Mouse (Mus musculus): ENCODE data around the gene Ostc.
A peak's percentile ranks its signal among the peaks of the same experiment; 100 is the strongest.

Gene Ostc

DNA sequence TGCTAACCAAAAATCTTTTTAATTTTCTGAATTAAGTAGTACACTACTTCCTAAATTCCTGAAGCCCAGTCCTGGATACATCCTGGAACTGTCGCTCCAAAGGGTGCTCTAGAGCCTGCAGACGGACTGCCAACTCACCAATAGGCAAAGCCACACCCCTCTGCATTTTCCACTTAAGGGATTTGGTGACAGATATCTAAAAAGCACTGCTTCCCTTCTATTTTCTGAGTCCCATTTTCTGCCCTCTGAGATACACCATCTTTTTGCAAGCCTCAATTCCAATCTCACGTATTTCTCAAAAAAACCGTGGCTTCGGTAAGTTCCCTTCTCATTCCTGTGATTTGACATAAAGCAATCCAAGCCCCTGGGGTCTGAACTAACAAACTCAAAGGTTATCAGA lies 715 bp downstream of the Ostc start:
- no peak for DNase-seq

DNA sequence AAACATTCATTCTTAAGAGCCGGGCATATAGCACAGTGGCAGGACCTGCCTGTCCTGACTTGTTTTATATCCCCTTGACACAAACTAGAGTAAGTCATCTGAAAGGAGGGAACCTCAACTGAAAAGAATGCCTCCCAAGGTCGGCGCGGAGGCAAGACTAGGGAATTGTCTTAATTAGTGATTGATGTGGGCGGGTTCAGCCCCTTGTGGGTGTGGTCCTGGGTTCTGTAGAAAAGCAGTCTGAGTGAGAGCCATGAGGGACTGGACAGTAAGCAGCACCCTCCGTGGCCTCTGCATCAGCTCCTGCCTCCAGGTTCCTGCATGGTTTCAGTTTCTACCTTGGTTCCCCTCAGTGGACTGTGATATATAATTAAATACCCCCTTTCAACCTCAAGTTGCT lies 7.0 kb downstream of the Ostc start:
- no peak for DNase-seq

DNA sequence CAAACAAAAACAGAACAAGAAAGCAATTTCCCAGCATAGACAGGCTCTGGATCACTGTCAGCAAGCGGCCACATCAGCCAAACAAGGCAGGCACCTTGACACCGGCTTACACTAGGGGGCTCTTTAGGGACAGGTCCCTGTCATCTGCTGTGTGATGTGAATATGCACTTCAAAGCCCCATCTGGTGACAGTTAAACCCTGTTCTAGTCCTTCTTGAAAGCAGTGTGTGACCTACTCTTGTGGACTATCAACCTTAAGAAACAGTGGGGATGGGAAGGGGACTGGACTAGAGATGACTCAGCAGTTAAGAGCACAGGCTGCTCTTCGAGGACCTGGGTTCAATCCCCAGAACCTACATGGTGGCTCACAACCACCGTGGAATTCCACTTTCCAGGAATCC lies 11.6 kb downstream of the Ostc start:
- DNase-seq: no peak

DNA sequence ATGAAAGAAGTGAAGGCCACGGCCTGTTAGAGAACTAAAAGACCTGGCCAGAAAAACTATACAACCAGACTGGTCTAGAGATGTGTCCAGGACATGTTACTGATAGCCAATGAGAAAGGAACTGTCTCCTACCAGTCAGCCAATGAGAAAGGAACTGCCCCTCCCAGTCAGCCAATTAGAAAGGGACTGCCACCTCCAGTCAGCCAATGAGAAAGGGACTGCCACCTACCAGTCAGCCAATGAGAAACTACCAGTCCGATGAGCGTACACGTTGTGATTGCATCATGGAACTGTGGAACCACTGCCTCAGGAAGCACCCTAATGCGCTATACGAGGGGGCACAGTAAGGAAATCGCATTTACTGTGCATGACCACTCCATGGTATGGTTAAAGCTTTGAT lies 14.5 kb downstream of the Ostc start:
- no peak for DNase-seq

DNA sequence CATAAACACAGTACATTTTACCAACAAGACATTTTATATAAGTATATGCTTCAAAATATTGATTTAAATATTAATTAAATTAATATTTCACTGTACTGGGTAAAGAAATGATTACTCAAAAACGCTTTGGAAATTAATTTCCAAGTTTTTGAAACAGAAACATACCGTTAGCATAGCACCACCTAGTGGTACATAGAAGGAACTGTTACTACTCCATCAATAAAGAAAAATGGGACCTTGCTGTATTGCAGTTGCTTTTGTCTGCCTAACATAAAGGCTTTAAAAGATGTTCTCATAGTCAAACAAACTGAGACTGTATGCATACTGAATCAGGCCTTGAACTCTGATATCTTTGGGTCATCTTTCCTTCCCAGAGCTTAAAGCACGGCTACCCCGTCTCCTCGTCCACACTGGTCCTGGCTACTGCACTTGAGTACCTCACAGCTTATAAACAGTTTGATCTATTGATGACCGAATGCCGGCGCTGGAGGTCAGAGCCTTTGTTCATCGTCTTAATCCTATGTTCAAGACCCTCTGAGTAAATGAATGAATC lies 15.1 kb downstream of the Ostc start:
- no peak for DNase-seq

DNA sequence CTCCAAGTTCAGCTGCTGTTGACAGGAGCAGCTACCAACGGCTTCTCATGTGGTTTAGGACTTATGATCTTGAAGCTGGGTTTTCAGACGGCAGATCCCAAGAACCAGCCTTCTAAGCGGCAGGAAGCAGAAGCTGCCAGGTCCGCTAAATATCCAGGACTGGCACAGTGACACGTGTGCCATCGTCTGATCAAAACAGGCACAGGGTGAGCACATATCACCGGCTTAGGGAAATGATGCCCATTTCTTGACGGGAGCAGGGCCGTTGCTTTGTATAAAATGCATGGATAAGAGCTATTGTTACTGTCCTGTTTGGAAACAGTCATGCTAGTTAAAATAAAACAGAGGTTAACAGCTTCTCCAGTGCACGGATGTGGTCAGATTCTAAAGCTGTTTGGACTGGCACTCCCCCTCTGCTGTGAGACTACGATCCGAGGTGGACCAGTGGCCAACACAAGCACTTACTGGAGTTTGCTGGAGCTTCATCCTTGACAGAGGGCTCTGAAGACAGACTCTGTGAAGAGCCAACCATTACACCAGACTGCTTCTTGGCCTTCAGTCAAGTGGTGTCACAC lies 17.6 kb downstream of the Ostc start:
- DNase-seq: no peak

DNA sequence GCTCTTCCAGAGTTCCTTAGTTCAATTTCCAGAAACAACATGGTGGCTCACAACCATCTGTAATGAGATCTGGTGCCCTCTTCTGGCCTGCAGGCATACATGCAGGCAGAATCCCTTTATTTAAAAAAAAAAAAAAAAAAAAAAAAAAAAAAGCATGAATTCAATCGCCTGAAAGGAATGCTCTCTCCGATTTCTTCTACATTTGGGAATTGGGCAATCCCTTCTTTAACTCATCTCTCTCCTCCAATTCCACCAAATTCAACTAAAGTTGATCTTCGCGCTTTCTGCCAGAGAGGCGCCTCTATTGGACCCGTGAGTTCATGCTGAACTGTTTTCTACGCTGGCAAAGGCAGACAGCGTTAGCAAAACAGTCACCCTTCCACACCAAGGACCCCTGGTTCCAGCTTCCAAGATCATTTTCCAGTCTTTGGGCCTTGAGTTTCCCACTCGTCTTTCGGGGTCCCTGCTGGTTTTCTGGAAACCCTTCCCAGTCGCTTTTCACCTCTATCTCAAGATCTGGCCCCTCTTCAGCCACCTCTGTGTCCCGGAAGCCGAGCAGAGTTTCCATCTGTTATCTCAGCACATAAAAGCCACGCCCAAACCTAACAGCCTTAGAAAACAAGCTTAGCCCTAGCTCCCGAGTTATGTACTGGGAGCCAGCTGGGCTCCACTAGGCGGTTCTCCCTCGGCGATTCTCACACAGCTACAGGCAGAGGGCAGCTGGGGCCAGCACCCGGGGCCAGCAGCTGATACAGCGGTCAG lies 18.2 kb downstream of the Ostc start:
- DNase-seq: no peak

DNA sequence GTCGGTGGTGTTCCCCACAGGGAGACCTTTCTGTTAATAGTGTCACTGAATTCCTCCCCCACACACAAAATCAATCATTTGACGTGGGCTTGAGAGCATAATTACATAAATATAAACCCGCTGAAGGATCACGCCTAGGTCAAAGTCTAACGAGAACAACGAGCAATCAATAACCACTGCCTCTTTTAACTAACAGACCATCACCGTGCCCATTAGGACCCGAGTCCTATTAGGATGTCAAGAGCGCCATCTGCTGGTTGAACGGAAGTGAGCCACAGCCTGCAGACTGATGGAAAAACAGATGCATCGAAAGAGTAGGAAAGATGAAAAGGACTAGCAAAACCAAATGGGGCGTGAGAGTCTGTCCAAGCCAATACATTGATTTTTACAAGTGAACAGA lies 19.6 kb downstream of the Ostc start:
- peak; percentile 41 for DNase-seq

DNA sequence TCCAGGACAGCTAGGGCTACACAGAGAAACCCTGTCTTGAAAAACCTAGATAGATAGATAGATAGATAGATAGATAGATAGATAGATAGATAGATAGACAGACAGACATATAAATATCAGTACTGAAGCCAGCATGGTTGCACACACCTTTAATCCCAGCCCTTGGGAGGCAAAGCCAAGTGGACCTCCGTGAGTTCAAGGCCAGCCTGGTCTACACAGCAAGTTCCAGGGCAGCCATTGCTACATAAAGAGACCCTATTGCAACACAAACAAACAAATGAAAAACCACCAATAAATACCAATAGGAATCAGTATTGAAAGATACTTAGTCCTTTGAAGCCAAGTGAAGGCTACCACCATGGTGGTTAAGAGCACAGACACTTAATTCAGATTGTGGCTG lies 22.2 kb downstream of the Ostc start:
- DNase-seq: no peak

DNA sequence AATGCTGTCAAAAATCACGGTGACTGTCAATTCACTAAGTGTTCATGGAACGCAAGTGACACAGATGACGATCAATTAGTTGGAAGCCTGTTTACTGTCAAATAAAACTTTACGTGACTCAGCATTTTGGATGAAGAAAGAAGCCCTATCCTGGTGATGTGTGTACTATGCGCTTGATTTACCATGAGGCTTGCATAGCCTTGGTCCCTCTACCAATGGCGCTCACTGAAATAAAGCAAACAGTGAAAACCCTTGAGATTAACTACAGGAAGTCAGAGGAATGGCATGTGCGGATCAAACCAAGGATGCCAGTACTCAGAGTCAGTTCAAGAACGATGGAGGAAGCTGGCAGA lies 24.3 kb downstream of the Ostc start:
- no peak for DNase-seq

DNA sequence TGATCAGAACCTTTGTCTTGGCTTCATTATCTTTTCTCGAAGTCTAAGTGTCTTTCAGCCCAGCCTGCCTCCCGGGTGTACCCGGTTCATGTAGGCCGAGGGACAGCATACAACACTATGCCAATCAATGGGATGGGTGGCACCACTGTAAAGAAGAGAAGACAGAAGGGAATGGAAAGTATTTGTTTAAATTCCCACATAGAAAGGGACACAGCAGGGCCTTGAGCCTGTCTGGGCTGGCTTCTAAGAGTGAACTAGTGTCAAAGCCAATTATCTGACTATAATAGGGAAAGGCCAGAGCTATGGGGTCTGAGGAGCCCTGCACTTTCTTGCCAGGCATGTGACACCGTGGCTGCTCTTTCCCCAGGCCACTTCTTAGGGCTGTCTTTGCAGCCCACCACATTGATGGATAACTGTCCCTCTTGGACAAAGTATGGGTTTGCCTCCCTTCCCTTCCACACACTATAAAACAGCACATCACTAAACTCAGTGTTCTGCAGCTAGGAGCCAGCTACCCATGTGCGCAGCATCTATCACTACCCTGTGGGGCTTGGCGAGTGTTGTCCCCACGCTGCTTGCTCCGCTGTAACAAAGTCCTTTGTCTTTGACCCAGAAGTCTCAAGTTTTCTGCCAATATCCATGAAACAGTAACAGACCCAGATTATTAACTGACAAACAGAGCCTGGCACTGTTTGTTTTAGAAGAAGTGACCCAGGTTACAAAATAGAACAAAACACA lies 24.8 kb downstream of the Ostc start:
- no peak for DNase-seq

DNA sequence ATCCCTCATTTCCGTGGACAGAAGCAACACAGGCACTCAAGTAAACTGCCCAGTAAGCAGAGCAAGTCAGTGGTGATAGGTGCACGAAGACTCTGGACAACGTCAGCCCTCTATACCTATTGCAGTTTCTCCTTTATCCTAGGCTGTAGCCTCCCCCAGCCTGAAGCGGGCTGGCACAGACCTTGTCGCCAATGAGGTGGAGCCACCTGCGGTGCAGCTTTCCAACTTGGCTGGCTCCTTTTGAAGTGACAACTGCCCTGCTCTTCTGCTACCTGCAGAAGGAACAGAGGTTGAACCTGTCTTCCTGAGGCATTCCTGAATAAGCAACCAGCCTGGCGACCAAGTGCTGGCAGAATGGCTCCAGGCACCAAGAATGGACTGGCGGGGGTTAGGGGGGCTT lies 25.4 kb downstream of the Ostc start:
- no peak for DNase-seq

DNA sequence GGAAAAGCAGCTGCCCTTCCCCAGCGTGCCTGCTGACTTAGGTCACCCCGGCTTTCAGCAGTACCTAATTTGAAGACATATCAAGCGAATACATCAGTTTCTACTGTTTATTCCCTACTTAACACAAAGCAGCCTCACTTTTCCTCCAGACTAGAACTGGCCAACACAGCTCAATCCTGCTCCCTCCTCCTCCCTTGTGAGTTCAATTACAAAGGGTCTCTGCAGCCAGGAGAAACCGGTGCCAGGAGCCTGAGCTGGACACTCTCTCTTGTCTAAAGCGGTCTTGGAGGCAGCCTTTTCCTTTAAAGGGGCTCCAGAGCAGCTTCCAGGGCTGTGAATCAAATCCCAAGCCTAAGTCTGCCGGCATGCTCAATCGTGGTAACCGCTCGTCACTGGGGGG lies 27.1 kb downstream of the Ostc start:
- no peak for DNase-seq

DNA sequence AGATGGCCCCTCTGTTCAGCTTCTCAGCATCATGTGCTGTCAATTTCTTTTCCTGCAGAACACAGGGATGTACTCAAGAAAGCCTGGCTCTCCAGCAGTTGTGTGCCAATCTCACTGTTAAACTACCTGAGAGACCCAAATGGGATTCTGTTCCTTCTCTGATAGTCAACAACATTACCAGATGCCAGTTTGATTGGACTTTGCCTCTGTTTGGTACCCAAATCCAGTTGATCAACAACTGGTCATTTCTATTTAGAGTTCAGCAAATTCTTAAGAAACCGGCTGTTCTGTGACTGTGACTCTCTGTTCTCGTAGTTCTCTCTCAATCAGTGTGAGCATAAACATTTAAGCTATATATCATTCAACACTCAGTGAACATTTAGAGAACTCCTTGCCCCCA lies 28.0 kb downstream of the Ostc start:
- no peak for DNase-seq

DNA sequence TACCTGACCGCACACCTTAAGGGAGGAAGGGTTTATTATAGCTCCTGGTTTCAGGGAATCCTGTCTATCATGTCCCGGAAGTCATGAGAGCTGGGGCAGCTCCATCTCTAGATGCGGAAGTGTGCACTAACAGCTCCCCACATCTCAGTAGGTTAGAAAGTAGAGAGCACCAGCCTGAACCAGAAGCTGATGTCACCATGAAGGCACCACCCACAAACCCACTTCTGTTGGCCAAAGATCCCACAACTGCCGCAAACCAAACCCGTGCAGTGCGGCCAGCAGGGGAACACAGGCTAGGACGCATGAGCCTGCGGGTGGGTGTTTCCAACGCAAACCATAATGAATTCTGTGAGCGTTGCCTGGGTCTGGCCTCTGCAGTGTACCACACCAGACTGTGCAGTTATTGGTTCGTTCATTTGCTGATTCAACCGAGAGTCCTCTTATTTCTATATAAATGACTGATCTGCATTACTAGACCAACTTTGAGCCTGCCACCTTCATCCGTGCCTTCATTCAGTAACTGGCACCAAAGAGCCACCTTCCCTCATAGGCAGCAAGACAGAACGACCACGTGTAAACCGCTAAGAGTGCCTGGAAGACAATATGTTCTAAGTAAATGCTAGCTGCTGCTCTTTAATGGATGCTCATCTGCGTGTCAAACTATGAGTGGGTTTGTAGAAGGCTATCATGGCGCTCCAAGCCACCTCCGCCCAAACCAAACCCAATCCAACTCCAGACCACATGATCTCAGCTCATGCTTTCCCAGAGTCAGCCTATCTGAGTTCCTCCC lies 31.4 kb downstream of the Ostc start:
- DNase-seq: no peak

DNA sequence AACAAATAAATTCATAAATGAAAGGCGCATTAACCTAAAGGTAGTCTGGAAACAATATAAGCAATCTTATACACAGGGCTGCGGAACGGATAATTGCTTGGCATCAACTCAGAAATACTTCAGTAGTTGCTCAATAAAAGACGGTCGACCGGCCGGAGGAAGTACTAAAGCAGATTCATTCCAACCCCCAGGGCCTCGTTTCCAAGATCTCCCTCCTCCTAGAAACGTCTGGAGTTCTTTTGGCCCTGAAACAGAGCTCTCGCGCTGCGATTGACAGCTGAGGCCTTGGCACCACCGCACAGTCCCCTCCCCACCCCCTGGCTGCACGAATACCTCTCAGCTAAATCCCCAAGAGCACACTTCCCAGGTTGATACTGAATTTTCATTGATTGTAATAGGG lies 38.0 kb downstream of the Ostc start:
- no peak for DNase-seq

DNA sequence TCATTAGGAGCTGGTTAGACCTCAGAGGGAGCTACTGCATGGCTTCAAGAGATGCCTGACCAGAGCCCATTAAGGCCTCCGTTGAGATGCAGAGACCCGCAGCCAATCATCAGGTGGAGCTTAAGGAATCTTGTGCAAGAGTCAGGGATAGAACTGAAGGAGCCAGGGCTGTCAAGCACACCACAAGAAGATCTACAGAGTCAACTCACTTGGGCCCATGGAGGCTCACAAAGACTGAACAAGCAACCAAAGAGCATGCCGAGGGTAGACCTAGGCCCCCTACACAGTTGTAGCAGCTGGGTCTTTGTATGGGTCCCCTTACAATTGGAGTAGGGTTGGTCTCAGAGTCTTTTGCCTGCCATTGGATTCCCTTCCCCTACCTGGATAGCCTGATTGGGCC lies 46.7 kb downstream of the Ostc start:
- DNase-seq: no peak

DNA sequence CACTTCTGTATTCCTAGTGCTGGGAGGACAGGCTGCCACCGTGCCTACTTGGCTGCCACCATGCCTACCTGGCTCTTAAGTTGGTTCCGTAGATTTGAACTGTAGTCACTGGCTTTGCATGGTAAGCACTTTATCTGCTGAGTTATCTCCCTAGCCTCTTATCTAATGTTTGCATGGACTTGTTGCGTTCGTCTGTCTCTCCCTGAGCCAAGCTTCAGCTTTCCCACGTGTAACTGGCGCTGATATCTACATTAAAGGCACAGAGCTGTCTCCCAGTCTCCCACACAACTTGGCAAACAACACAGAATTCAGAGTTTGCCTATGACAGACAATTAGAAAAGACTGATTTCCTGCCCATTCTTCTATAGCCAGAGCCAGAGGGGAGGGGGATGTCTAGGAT lies 48.6 kb downstream of the Ostc start:
- DNase-seq: no peak

DNA sequence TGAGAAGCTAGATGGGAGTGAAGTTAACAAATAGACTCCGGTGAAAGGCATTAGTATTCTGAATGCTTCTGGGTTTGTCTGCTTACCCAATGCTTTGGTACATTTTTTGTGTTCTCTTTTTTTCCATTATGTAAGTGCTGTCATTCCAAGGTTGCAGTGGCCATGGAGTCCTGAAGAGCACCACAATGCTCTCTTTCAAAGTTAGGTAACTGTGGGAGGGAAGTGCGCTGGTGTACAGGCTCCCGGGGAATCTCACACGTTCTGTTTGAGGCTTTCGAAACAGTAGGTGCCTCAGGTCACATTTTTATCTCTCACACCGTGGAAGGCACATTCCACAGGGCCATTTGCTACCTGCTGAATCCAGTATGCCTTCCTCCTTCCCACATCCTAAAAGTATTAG lies 59.7 kb downstream of the Ostc start:
- no peak for DNase-seq

DNA sequence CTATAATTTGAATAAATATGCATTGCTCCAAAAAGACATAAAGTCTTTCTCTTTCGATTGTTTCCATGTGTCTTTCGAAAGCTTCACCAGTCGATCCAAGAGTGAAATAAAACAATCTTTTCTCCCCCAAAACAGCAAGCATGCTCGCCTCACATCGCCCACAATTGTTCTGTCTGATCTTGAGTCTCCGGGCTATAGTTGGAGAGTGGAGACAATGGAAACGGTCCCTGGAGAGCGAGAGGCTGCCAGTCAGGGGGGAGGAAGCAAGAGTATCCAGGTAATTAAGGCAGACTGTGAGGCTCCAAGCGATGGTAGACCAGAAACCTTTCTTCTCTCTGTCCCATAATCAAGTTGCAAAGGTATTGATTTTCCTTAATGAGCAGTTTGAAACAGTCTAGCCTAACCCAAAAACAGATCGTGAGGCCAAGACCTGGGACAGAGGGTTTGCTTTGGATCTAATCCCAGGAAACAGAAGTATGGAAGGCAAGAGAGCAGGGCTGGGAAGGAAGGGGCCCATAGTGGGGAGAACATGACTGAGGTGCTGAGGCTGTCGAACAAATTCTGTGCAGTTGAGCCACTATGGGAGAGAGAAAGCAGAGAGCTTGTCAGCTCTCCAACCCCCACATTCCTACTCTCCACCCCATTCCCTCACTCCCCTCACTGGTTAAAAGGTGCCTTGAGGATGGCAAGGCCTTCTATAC lies 63.0 kb downstream of the Ostc start:
- DNase-seq: no peak

All from cerebellum, adult 11-12 months (tissue).